Mouse (Mus musculus) kidney, postnatal 36 days (tissue): ENCODE data around the gene Sec22b.

ENCODE experiments used
- DNase-seq, 2 experiments: peaks; one replicate each; pipeline ENCODE4 v3.0.0; 2021 to 2022; ENCODE audit warnings: mixed read lengths in 2 of 2

Sec22b gene

DNA sequence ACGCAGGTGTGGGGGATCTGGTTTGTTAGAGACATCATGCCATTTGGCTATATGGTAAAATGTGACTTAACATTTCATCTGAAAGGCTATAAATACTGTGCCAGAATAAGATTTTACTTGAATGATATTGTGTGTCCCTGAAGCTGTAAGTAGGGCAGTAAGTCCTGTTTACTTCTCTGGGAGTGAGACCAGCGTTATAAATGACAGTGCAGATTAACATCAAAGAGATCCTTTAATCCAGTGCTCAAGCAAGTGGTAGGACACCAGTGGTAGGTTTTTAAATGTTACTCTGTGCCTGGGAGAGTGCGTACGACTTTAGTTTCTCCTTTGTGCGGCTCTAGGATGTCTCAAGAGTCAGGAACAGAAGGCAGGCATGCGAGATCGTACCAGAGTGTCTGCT, 10.1 kb downstream of the Sec22b start:
- no peak for DNase-seq

DNA sequence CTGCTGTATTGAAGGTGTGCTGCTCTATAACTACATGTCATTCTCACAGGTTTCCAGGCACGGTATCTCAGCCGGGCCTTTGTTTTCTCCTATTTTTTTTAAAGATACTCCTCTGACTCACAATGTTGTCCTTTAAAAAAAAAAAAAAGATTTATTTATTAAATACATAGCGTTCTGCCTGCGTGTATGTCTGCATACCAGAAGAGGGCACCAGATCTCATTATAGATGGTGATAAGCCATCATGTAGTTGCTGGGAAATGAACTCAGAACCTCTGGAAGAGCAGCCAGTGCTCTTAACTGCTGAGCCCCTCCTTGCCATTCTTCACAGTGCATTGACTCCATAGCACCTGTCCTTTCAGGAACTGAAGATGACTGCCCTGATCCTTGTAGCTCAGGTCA, 14.1 kb downstream of the Sec22b start:
- DNase-seq: no peak

DNA sequence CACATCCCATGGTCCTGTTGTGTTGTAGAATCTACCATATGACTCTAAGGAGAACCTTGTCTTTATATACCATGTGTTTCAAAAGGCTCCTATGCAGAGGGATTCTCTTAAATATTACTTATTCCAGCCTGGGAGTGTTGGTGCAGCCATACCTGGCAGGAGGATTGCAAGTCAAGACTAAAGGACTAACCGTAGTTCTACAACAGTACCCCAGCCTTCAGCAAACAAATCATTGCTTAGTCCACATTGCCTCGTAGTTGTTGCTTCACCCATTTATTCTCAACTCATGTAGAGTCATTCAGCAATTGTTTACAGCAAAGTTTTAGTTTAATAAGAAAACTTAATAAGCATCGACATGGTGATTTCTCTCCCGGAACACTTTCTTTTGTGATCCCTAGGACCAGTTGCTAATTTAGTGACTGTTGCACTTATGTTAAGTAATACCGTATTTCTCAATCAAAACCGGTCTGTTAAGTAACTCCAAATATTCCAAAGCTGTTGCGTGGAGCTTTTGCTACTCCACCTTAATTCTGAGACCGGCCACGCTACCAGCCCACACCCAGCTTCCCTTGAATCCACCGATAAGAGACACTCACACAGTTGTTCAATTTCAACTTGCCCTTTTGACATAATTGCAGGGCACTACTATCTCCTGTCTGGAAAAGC, 18.0 kb downstream of the Sec22b start:
- DNase-seq: no peak

DNA sequence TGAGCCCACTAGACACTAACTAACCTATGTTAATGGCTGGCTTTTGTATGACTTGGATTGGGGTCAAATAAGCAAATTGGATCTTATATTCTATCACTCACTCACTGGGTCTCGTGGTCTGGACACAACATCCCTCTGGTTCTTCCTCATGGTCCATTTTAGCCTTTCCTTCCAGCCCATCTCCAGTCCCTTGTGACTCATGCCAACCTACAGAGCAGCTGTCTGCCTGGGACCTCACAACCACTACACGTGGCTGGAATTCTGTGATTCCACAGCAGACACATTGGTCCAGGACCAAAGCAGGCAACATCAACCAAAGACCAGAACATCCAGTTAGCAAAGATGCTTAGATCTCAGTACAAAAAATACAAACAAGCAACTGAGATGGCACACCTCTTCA, 24.3 kb downstream of the Sec22b start:
- DNase-seq: no peak

DNA sequence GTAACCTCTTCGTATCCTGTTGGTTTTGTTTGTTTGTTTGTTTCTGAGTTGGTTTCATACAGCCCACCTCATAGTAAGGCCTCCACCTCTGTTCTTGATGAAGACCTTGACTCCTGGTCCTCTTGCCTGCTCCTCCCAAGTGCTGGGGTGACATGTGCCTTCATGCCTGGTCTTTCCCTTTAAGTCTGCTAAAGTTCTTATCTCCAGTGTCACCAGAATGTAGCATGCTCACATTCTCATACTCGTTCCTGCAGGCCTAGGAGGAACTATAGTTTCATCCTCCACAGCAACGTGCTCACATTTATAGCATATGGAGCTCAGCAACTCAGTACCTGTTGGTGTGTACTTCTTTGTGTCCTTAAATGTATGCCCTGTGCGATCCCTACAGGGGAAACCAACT, 26.3 kb downstream of the Sec22b start:
- no peak for DNase-seq

DNA sequence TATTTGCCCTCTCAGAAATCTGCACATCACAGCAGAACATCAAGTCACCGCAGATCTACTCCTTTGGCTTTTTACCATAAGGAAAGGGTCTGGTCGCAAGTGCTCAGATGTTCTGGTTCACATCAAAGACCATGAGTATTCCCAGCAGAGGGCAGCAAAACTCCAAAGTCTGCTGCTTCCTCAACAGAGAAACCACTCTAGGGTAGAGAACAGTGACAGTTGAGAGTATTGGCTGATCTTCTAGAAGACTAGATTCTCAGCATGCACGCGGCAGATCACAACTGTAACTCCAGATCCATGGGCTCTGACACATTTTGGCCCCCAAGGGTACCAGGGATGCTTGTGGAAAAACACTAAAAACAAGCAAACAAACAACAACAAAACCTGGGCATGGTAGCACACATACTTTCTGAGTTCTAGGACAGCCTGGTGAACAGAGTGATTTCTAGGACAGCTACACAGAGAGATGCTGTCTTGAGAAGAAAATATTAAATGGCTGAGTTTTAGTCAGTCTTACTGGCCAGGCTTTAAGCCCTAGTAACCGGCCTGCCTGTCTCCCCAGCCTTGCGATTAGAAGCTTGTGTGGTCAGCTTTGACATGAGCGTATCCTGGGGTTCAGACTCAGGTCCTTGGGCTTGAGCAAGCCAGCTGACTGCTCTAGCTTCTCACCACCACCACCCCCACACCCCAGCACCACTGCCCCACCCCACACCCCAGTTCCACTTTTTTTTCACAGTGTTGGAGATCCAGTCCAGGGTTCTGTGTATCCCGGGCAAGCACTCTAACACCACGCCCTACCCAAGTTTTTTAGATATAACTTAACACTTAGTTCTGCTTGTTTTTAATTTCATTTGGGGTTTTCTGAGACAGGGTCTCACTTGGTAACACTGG, 28.2 kb downstream of the Sec22b start:
- peak; percentile 82 to 91 for DNase-seq

DNA sequence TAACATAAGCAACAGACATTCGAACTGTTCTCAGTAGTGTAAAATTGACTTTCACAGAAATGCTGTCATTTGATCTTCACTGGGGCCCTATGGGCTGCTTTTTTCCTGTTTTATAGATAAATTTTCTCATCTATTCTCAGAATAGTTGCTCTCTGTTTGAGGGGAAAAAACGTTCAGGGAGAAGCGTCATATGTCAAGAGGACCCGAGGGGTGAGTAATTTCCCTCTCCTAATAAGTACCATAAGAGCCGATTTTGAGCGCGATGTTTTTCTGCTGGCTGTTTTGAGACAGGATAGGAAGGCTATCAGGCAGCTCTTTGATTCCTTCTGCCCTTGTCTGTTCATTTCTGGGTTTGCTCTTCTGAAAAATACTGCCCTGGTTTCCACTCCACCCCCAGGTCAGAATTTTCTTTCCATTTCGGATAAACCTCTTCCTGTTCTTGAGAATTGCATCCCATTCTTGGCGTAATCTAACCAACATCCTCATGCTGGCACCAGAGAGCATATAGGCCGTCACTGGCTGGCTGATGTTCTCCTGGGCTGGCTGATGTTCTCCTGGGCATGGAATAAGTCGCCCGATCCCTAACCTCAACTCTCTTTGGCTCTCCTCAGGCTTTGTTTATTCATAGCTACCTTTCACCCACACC, 29.3 kb downstream of the Sec22b start:
- no peak for DNase-seq

DNA sequence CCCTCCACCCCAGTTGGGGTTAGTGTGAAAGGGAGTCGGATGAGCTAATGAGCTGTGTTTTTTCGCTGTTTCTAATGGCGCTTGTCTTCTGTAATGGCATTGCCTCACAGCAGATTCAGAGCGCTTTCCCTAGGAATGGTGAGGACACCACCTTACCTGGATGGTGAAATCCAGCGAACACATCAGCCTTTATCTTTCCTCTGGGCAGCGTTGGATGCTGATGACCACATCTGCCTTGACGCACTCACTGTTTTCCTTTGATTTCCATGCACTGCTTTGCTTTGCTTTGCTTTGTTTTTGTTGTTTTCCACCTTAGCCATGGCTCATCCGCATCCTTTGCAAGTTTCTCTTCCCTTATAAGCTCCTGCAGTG, 29.8 kb downstream of the Sec22b start:
- DNase-seq: no peak

DNA sequence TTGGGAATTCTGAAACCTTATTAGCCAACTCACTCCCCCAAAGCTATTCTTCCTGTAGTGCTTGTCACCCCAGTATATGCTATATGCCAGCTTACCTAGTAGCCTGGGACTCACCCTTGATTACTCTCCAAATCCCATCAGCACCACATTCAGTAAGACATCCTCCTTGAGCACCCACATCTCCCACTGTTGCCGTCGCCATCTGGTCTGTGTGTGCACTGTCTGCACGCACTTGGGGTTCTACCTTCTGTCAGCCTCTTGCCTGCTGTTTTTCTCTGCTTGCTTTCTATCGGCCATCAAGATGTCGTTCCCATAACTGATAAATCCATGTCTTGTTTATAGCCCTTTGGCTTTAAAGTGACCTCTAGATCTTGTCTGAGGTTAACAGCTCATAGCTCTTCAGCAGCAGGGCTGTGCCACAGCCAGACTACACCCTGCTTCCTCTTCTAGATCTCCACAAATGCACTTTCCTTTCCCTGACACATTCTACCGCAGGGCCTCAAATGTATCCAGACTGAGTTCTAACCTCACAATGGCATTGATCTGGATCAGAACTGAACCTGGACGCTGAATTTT, 30.4 kb downstream of the Sec22b start:
- no peak for DNase-seq

DNA sequence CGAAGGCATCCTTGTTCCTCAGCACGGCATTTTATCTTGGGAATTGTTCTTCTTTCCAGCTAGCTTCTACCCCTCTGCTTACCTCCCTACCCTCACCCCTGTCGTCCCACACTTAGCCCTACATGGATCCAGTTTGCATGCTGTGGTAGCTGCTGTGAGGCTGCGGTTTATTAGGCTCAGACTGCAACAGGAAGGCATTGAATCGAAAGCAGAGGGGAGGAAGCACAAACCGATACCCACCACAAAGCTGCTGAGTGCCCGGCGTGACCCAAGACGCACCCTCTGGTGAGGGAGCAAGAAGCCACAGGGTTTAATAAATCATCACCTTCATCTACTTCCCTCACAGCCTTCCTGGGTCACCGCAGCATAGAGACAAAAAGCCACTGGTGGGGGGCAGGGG, 31.1 kb downstream of the Sec22b start:
- DNase-seq: no peak

DNA sequence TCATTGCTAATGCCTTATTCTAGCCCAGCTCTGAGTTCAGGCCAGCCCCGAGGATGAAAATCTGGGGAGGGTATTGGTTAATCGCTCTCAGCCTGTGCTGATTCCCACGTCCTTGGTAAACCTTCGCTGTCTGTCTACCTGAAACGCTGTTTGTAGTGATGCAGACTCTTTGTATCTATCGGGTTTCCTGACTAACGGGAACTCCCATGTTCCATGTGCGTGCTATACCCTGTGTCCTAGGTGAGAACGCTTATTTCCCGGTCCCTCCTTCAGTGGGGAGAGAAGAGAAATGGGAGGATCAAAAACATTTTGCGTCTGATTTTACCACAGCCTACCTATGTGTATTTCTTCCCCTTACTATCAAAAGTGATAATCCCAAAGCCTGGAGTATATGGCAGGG, 31.8 kb downstream of the Sec22b start:
- no peak for DNase-seq

DNA sequence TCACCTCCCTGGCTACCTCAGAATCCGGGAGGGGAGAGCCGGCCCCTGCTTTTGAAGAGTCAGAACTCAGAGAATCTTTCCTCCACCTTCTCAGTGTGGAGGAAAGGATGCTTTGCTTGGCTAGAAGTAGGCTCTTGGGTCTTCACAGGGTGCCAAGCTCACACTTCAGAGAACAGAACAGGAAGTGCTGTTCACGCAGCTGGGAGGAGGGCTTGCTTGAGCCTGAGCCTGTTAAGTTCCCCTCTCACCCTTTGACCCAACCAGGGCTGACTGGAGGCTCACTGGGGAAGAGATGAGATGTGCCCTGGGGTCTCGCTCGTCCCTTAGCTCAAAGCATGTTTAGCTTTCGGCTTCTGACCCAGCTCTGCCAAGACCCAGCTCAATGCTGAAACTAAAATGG, 32.3 kb downstream of the Sec22b start:
- no peak for DNase-seq

DNA sequence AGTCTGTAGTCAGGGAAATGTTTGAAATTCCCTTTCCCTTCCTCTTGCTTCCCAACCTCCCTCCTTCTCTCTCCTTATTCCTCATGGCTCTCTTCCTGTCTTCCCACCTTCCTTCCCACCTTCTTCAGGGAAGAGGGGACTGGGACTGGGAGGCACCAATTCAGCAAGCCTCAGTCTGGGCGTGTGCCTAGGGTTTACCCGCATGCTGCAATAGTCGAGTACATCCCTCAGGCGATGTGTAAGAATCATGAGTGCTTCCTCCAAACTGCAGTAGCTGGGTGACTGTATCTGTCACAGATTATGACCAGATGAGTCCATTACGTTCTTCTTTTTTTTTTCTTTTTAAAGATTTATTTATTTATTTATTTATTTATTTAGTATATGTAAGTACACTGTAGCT, 32.8 kb downstream of the Sec22b start:
- DNase-seq: no peak

DNA sequence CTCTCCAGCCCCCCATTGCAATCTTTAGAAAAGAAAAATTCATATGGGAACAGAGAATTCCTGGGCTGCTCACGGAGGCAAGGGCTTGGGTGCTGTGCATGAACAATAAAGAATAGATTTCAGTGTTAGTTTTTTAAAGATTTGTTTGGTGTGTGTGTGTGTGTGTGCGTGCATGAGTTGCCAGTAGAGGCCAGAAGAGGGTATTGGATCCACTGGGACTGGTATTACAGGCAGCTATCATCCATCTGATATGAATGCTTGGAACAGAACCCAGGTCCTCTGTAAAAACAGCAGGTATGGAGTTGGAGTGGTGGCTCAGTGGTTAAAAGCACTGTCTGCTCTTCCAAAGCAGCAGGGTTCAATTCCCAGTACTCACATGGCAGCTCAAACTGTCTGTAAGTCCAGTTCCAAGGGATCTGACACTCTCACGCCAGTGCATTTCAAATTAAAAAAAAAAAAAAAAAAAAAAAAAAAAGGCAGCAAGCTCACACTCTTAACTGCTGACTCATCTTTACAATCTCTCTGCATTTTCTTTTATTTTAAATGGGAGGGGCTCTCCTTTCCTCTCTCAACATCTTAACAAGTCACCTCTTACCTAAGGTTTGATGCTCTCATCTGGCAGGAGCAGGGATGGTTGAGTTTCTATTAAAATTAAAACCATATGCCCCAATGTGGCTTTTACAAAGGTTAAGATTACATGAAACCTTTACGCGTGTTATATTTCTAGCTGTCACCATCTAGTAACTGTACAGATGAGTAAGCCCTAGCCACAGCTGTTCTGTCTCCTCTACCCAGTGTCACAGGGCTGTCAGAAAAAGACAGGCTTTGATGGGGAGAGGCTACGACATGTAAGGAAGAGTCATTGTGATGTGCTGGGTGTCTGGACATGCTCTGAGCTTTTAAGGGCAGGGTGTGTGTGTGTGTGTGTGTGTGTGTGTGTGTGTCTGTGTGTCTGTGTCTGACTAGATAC, 33.6 kb downstream of the Sec22b start:
- DNase-seq: no peak

DNA sequence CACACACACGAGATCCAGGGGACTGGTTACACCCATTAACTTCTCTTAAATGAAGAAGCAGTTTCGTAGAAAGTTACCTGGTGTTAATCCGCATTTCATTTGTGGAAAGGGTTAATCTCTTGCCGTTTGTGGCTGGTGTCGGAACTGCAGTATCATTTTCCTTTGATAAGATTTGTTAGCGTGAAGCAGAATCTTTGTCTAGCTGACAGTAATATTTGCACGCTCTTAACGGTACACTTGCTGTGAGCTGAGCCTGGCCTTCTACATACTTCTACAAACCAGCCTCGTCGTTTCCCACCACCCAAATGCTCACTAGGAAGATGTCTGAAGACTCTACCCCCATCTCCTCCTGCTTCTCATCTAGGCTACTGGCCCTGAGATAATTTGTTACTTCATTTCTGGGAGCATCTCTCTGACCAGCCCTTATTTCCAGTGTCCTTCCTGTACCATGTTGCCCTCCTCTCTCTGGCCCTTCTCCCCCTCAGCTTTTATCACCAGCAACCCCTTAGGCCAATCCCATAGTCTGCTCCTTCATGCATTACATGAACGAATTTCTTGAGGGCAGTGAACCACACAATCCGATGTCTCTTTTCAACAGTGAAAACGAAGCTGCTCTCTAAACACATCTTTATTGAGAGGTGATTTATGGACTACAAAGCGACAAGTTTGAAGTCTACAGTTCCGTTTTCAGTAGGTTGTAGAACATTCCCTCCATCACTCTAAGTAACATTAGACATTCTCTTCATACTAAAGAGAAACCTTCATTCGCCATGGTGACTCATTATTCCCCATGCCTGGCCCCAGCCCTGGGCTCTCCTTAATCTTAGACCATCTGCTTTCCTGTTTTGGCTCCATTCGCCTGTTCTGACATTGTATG, 36.3 kb downstream of the Sec22b start:
- no peak for DNase-seq

DNA sequence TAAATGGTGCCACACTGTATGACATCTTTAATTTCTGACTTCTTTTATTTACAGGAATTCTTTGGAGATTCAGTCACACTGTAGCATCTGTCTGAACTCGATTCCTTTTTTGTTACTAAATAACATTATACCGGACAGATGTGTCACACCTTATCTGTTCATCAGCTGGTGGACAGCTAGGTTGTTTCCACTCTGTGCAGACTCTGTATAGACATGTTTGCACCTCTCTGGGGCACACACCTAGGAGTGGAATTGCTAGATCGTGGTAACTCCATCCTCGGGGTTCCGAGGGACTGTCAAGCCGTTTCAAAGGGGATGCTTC, 36.9 kb downstream of the Sec22b start:
- no peak for DNase-seq

DNA sequence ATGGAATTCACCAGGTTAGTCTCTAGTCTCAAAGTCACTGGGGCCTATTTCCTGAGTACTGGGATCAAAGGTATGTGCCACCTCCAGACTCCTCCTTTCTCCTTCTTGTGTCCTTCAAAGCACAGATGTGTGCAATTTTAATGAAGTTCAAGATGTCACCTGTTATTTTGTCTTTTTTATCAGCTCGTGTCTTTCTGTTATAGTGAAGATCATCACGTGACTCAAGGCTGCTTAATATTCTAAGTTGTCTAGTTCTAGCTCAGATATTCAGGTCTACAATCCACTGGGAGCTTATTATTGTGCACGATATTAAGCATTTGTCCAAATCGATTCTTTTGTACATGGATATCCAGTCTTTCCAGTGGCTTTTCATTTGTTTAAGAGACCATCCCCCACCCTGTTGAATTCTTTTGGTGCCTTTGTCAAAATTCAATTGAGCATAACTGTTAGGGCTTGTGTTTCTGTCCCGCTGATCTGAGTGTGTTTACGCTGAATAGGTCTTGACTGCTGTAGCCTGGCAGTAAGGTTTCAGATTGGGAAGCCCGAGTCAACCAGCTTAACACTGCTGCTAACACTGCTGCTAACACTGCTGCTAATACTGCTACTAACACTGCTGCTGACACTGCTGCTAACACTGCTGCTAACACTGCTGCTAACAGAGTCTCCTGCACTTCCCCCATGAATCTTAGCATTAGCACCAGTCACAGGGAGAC, 38.0 kb downstream of the Sec22b start:
- no peak for DNase-seq

DNA sequence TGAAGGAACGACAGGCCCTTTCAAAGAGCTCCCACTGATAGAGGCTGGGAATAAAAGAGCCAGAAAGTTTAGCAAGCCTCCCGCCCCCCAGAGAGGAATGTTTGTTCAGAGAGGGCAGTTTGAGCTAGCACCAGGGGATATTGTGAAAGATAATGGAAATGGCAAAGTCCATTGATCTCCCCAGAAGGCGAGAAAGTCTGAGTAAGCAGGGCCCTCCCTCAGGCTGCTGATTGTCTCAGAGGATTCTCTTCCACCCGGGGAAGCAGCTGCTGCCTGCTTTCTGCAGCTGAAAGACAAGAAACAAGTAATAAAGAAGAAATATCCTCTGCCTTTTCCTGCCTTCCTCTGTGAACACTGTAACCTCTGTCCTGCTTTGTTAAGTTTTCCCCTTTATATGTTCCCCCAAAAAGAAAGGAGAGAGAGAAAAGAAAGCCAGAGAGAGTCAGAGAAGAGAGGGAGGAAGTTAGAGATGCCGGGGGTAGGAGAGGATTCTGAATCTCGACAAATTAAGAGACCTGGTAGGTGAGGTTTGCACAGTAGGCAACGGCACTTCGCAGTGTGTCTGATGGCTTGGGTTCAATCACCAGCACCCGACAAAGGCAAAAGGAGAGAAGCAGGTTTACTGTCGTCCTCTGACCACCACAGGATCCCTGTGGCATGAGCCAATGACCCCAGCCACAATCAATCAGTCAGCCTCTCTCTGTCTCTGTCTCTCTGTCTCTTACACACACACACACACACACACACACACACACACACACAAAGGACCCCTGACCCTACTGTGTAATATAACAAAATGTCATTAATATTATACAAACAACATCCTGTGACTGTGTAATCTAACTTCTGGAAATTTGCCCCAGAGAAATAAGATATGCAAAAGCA, 38.9 kb downstream of the Sec22b start:
- DNase-seq: peak in 1 of 2 experiments; percentile 37

DNA sequence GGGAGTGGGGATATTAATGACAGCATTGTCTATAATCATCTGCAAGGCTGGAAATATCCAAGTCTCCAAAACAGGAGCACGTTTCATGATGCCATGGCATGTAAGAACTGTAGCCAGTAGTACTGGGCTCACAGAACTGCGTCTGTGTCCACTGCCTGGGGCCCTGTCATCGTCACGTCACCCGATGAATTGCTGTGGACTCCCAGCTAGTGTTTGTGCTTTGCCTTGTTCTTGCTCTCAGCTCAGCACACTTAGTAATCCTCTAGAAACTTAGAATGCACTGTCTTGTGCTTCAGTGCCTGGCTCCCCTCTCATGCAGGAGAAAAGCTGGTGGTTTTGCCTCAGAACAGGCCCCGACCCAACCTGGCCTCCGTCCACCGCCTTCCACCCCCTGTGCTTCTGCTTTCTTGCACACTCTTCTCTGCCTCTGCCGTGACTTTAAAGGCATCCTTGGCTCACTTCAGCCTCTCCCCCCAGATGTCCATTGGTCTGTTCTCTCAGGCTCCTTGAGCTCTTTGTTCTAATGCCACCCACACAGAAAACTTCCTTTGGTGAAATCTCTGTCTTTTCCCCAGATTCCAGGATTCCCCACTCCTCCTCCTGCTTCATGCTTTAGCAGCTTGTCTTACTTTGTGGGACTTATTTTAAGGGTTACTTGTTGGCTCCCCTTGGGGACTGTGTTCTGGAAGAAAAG, 39.7 kb downstream of the Sec22b start:
- no peak for DNase-seq
